Mouse (Mus musculus) adrenal gland, adult 8-10 months (tissue): ENCODE measurements around the gene Olfr661. TPM values are rescaled to one million over a fixed set of nuclear protein-coding genes. Genes with fewer than 3 reads are reported as not detected.

Experiments used
- DNase-seq: peaks from one replicate; pipeline ENCODE4 v3.0.0; 2022
- total RNA-seq, 4 experiments: library from RNA; stranded (reverse); gene quantifications; 2 replicates each; pipeline ENCODE4 v1.2.4; 2022

Gene Olfr661
- total RNA-seq, result not detected

GRCm38 (mm10) chr7:104686201-104686600, at the start of gene Olfr661:
Gene Olfr661, plus strand, starts transcription at chr7:104686501.
- DNase-seq, result no peak

DNA sequence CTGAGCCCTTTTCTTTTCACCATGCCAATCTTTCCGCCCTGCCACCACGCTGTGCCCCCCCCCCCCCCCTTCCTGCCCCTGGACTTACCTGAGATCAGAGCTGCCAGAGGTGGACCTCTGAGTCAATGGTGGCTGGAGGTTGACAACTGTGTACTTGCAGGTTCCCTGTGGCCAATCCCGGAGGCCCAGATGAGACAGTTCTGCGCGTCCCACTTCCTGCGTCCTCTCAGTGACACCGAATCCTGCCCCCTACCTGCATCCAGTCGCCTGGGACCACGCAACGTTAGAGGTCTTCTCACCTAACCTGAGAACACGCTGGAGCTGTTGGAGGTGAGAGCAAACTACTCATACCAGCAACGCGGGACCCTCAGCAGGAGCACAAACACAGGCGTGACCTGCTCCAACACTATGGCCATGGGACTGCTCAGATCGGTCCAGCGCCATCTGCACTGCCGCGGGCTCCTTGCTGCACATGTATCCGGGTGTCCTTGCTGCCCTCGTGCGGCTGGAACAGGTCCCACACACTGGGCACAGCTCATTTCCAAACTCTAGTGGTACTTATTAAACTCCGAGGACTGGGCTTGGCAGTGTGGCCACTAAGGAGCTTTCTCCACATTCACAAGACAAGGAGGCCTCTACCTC, 39.3 kb upstream of the Olfr661 start, which contains the start of gene Olfr658:
Olfr658 (minus strand) TSS at position 465 of the 642 bp plus-strand sequence.
- peak; percentile 11 for DNase-seq

GRCm38 (mm10) chr7:104666453-104666852, 19.8 kb upstream of the Olfr661 start, which contains the start of gene Olfr659:
Gene Olfr659, plus strand, starts transcription at chr7:104666753.
- no peak for DNase-seq

Other genes with a start within 250 kb of the Olfr661 start
- gene Trim30a, start 221.3 kb upstream of the Olfr661 start, total RNA-seq, result 1 to 10 TPM; 5.7 to 9.1 (median 6.5) TPM
- 1 to 10 TPM; 6.8 to 8.8 (median 8.3) TPM for gene Trim30d, start 178.7 kb upstream of the Olfr661 start, total RNA-seq
- not detected for gene Olfr651, start 136.4 kb upstream of the Olfr661 start, total RNA-seq
- not detected for gene Olfr652, start 125.6 kb upstream of the Olfr661 start, total RNA-seq
- not detected for gene Olfr653, start 109.2 kb upstream of the Olfr661 start, total RNA-seq
- not detected for gene Olfr654, start 99.5 kb upstream of the Olfr661 start, total RNA-seq
- not detected for gene Olfr655, start 84.7 kb upstream of the Olfr661 start, total RNA-seq
- gene Olfr656, start 72.5 kb upstream of the Olfr661 start, total RNA-seq, result not detected
- gene Olfr657, start 61.7 kb upstream of the Olfr661 start, total RNA-seq, result not detected
- gene Olfr658, start 39.2 kb upstream of the Olfr661 start, total RNA-seq, result not detected
- not detected for gene Olfr659, start 19.7 kb upstream of the Olfr661 start, total RNA-seq
- not detected for gene Usp17le, start 91.0 kb downstream of the Olfr661 start, total RNA-seq
- gene Usp17lb, start 156.1 kb downstream of the Olfr661 start, total RNA-seq, result not detected
- not detected for gene Usp17la, start 170.5 kb downstream of the Olfr661 start, total RNA-seq
- gene Olfr665, start 191.5 kb downstream of the Olfr661 start, total RNA-seq, result not detected
- gene Olfr666, start 209.5 kb downstream of the Olfr661 start, total RNA-seq, result not detected
- gene Olfr667, start 235.0 kb downstream of the Olfr661 start, total RNA-seq, result not detected
- not detected for gene Olfr668, start 241.6 kb downstream of the Olfr661 start, total RNA-seq
- not detected for gene Olfr669, start 247.7 kb downstream of the Olfr661 start, total RNA-seq